Mouse (Mus musculus): ENCODE results near the gene Ppp1r1b.

Ppp1r1b gene

DNA sequence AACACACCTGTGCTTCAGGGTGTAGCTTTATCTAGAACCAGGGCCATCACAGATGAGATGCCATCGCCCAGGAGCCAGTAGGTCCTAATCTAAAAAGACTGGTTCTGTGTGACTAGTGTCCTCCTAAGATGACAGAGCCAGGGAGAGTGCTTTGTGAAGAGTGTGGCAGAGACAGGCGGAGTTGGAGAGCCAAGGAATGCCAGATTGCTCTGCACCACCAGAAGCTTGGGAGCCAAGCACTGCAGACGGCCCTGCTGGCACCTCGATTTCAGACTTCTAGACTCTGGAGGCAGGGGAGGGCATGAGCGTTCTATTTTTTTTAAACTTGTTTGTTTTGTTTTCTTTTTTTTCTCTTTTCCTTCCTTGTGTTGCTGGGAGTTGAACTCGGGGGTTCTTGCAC lies 21.1 kb downstream of the Ppp1r1b start:
- no peak for TF ChIP-seq GATA4 (IDR thresholded peaks at IDR 0.05; ENCODE audit: insufficient replicate concordance, low read length)

DNA sequence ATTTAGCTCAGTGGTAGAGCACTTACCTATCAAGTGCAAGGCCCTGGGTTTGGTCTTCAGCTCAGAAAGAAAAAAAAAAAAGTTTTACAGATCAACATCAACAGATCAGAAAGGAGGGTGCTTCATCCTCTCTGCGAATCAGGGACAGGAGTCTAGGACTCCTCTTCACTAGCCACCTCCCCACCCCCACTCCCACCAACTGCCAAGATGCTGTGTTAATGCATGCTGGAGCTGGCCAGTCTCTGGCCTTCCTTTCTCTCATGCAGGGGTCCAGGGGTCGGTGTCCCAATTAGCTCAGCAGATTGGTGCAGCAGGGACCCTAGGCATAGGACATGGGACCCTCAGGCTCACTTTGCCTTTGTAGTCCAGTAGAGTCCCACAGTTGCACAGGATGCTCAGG lies 22.4 kb downstream of the Ppp1r1b start:
- TF ChIP-seq GATA4 (IDR thresholded peaks at IDR 0.05; ENCODE audit: insufficient replicate concordance, low read length) = no peak

DNA sequence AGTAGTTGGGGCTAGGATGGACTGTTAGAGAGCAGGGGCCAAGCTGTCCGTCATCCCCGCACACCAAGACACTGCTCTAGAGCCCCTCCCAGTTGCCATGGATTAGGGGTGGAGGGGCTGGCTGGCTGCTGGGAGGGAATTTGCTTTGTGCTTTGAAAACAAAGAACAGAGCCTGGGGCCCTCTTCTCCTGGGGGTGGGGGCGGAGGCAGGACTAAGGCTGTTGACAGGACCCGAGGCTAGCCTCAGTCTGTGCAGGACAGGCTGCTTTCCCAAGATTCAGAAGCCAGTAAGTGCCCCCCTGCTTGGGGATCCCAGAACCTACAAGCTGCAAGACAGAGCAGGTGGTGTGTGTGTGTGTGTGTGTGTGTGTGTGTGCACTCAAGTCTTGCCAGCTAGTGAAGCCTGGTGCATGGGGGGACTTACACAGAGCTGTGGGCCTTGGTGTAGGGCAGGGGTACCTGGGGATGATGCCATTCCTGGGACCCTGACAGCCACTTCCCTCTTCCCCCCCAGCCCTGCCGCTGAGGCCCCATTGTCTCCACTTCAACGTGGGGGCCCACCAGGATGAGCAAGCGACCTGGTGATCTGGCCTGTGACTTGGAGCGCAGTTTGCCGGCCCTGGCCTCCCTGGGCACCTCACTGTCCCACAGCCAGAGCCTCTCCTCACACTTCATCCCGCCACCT lies 23.5 kb downstream of the Ppp1r1b start:
- no peak for TF ChIP-seq GATA4 (IDR thresholded peaks at IDR 0.05; ENCODE audit: insufficient replicate concordance, low read length)

DNA sequence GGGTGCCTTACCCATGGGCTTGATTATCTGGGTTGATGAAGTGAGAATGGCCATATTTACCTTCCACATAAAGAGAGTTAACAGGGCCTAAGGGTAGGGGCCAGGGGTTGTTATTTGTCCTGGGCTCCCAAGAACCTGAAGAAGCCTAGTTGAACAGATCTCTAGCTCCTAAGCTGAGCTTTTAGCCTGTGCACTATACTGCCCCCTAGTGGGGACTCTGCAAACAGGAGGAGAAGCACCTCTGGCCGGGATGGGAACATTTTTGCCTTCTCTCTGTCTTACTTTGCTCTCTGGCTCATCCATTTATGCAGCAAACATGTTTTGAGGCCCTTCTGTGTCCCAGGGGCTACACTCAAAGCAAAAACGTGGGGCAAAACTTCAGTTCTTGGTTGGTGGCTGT lies 24.2 kb downstream of the Ppp1r1b start:
- no peak for TF ChIP-seq GATA4 (IDR thresholded peaks at IDR 0.05; ENCODE audit: insufficient replicate concordance, low read length)

DNA sequence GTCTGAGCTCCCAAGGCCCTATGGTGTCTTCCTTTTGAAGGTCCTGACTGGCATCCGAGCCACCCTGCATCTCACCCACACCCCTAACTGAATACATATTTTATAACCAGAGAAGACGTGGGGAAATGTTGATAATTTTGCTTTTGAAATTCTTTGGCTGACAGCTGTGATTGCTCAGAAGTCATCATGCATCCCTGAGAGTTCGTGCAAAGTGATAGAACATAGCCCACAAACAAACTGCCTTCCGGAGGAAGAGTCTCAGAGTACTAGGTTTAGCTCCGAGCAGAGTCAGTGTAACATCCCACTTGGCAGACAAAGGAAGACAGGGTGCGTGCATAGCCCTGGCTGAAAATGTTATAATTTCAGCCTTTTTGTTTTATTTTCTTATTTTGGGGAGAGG lies 25.0 kb downstream of the Ppp1r1b start:
- no peak for TF ChIP-seq GATA4 (IDR thresholded peaks at IDR 0.05; ENCODE audit: insufficient replicate concordance, low read length)

DNA sequence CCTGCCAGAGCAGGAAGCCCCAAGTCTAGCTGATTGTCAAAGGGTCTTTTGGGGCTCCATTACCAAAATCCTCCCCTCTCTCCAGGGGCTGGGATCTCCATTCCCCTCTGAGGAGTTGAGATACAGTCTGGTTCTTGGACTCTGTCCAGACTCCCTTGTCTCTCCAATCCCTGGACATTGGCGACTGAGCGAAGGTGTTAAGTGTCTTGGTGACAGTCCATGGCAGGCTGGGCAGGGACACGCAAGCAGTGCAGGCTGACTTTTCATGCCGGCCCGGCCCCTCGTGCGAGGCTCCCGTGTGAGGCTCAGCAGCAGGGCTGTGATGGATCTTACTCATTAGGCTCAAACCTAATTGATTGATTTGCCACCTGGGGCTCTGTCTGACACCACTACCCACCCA lies 26.1 kb downstream of the Ppp1r1b start:
- TF ChIP-seq GATA4 (IDR thresholded peaks at IDR 0.05; ENCODE audit: insufficient replicate concordance, low read length) = no peak

DNA sequence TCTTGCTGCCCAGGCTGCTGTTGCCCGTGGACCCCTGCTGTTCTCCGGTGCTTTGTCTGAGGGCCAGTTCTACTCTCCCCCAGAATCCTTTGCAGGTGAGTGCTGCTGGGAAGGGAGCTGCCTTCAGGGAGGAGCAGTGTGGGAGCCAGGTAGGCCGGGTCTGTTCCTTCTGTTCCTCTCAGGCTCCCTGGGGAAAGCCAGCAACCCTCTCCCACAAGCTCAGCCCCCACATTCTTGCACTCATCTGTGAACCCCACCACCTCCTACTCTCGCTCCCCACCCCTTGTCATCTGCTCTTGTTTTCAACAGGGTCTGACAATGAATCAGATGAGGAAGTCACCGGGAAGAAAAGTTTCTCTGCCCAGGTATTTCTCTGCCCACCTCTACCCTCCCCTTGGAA lies 28.6 kb downstream of the Ppp1r1b start:
- TF ChIP-seq GATA4 (IDR thresholded peaks at IDR 0.05; ENCODE audit: insufficient replicate concordance, low read length) = no peak

DNA sequence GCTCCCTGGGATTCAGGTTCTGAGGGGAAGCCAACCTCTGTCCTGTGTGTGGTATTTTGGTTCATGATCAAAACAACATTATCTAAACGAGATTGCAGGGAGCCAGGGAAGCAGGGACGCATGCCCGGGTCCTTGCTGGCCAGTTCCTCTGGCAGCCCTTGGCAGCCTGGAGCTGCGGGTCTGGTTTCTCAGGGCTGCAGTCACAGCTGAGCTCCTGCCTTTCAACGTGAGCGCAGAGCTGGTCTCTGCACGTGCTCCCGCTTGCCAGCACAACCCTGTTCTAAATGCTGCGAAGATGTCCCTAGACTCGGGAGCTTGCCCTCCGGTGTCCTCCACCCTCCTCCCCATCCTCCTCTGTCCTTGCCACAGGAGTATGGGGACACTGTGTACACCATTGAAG lies 29.6 kb downstream of the Ppp1r1b start:
- TF ChIP-seq GATA4 (IDR thresholded peaks at IDR 0.05; ENCODE audit: insufficient replicate concordance, low read length) = no peak

DNA sequence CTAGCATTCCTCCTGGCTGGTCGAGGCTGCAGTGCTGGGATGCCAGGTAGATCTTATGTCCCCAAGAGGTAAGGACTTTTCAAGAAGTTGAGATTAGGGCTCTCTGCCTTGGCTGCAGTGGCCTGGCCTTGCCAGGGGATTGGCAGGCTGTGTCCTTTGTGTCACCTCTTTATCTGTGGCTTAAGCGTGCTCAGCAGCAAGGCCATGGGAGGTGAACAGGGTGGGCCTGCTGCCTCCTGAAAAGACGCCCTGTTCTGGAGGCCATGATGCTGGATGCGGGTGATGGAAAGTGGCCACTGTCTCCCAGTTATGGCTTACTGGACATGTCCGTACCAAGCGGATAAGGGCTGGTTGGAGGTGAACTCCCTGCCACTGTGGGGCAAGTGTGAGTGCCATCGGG lies 31.2 kb downstream of the Ppp1r1b start:
- TF ChIP-seq GATA4 (IDR thresholded peaks at IDR 0.05; ENCODE audit: insufficient replicate concordance, low read length) = no peak

DNA sequence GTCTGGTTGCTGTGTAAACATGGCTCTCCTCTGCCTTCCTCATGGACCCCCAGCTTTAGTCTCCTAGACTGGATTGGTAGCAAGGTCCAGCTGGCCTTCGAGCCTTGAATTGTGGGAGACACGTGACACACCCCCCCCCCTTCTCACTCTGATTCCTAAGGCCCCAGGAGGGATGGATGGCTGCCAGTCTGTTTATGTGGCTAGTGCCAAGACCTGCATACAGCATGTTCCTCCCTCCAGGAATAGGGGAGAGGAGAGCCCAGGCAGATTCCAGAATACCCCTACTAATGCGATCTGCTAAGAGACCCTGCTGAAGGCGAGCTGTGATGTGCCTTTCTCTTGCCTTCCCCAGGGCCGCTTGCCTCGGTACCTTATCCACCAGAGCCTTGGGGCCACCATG lies 31.9 kb downstream of the Ppp1r1b start:
- TF ChIP-seq GATA4 (IDR thresholded peaks at IDR 0.05; ENCODE audit: insufficient replicate concordance, low read length) = no peak

DNA sequence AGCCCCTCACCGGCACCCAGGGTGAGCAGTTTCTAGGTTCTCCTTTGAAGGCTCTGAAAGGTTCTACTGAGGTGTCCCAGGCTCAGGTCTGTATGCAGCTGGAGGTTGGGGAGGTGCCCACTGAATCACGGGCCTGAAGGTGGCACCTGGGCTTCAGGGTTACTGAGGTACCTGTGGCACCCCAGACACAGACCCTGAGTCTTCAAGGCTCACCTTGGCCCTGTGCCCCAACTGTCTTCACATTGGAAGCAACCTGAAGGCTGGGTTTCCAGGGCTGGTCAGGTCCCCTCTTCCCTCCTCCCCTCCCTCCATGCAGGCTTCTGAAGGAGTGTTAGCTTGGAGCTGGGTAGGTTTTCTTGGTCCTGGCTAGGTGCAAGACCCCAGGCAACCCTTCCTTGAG lies 33.4 kb downstream of the Ppp1r1b start:
- no peak for TF ChIP-seq GATA4 (IDR thresholded peaks at IDR 0.05; ENCODE audit: insufficient replicate concordance, low read length)

DNA sequence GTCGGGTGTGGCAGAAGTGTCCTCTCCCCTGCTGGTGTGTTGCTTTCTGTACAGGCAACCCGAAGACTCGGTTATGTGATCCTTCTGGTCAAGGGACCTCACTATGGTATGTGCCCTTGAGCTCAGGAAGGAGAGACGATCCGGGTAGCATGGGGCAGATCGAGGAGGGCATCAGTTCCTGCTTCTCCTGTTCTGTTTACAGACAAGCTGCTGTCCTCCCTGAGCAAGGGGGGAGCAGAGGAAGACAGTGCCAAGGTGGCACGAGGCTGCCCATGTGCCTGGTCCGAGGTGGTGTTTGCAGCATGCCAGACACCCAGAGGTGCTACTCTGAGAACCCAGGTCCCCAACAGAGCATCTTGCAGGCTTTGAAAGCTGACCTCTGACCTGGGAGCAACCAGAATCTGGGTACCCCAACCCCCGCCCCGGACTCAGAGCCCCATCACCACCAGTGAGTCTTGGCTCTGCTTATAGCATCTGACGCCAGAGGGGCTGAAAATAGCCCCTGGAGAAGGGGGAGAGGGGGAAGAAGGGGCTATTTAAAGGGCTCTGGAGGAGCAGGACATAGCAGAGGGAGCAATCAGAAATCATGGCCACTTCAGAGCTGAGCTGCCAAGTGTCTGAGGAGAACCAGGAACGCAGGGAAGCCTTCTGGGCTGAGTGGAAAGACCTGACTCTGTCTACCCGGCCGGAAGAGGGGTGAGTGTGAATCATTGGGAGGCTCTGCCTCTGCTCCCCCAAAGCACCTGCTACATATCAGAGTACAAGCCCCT lies 35.2 kb downstream of the Ppp1r1b start, which contains the start of gene Tcap:
Tcap (plus strand) TSS at position 551 of the 770 bp plus-strand sequence.
- no peak for TF ChIP-seq GATA4 (IDR thresholded peaks at IDR 0.05; ENCODE audit: insufficient replicate concordance, low read length)

DNA sequence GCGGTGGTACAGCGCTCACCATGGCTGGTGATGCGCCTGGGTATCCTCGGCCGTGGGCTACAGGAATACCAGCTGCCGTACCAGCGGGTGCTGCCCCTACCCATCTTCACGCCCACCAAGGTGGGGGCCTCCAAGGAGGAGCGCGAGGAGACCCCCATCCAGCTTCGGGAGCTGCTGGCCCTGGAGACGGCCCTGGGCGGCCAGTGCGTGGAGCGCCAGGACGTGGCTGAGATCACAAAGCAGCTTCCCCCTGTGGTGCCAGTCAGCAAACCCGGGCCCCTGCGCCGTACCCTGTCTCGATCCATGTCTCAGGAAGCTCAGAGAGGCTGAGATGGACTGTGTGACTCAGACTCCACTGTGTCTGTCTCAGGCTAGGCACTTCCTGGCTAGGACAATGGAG lies 36.0 kb downstream of the Ppp1r1b start:
- TF ChIP-seq GATA4 (IDR thresholded peaks at IDR 0.05; ENCODE audit: insufficient replicate concordance, low read length) = no peak

DNA sequence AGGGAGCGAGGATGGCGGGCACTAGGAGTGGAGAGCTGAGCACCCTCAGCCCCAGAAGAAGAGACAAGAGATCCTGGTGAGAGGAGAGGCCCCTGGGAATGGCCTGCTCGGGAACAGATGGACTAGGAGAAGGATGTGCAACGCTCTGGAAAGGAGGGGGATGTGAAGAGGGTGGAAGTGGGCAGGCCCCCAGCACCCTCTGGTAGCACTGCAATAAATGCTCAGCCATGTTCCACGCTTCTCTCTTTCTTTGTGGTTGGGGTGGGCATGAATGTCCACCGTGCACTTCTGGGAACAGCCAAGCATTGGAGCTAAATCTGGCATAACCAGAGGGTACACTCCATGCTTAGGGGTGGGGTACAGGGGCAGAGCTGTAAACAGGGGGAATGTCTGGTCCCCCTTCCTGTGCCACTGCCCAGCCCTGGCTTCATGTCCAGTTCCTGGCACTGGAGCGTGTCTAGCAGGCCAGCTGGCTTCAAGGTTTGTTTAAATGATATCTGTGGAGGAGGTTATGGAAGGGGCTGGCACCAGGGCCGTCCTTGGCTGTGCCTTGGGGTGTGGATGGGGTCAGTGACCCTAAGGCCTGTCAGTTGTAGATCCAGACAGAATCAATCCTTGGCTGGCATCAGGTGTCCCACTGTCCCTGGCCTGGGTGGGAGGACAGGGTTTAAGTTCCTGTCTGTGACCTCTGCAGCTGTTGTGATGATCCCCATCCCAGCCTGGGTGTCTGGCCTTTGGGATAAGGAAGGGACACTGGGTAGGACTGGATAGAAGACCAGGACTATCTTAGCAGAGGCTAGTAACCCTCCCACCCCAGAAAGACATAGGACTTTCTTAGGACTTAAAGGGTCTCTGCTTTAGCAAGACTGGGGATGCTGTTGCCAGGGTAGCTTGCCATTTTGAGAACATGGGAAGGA lies 36.8 kb downstream of the Ppp1r1b start:
- no peak for TF ChIP-seq GATA4 (IDR thresholded peaks at IDR 0.05; ENCODE audit: insufficient replicate concordance, low read length)

All from liver, adult (tissue).